Mouse (Mus musculus): Measurements from ENCODE around the gene Exoc4.

Exoc4 gene

GRCm38 (mm10) chr6:34013469-34013868, 764.6 kb downstream of the Exoc4 start:
- DNase-seq (ENCODE audit: low spot score in 2 of 2) = no peak
